Mouse (Mus musculus) cortical plate, adult 2 months (tissue): ENCODE measurements at regions not wholly inside any gene's neighbourhood (a gene's known extent, or its start where the extent isn't known, plus 50 kb on each side); places are given as distances from the start of the nearest gene placed in this dataset.

Experiments
- CTCF ChIP-seq: fragments of 200-500 bp; IDR thresholded peaks from 2 replicates; pipeline ENCODE4 v1.5.1; 2011; ENCODE audit warnings: mild to moderate bottlenecking, control low read depth, low read length; ENCODE audit not compliant: insufficient read depth; ENCODE audit errors: extremely low read depth
- POLR2A ChIP-seq: fragments of 200-500 bp; IDR thresholded peaks from 2 replicates; pipeline ENCODE4 v1.6.1; 2011; ENCODE audit warnings: mild to moderate bottlenecking, low read length, control low read depth; ENCODE audit not compliant: insufficient read depth; ENCODE audit errors: extremely low read depth

DNA sequence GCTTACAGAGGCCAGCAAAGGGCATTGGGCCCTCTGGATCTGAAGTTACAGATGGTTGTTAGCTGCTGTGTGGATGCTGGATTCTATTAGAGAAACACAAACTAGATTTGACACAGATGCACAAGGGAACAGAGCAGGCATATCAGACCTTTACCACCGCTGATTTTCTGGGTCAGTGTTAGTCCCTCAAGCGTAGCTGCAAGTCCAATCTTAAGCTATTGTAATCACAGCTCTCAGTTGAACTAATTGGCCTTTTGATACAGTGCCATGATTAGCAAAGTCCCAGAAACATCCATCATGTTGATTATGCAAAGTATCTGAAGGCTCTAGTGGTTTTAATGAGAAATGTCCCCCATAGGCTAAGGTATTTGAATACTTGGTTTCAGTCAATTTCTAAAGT, 54.2 kb upstream of the Plppr5 start:
- no peak for TF ChIP-seq CTCF
- no peak for TF ChIP-seq POLR2A
